Mouse (Mus musculus) CD4-positive, CD25-positive, alpha-beta regulatory T cell, adult 4 months (primary cell): ENCODE measurements around the gene Atr. TPM values are rescaled to one million over a fixed set of nuclear protein-coding genes. Genes with fewer than 3 reads are reported as not detected.

Experiments used
- ATAC-seq: one replicate; pipeline ENCODE4 v1.8.0; 2017
- polyA plus RNA-seq, 2 experiments: library from polyadenylated mRNA; unstranded; fragments of 100-300 nt; shearing (Covaris generic); gene quantifications; one replicate each; pipeline ENCODE4 v1.2.1; 2017

The Atr gene
- polyA plus RNA-seq = 10 to 100 TPM; 24.4 to 25.2 TPM

DNA sequence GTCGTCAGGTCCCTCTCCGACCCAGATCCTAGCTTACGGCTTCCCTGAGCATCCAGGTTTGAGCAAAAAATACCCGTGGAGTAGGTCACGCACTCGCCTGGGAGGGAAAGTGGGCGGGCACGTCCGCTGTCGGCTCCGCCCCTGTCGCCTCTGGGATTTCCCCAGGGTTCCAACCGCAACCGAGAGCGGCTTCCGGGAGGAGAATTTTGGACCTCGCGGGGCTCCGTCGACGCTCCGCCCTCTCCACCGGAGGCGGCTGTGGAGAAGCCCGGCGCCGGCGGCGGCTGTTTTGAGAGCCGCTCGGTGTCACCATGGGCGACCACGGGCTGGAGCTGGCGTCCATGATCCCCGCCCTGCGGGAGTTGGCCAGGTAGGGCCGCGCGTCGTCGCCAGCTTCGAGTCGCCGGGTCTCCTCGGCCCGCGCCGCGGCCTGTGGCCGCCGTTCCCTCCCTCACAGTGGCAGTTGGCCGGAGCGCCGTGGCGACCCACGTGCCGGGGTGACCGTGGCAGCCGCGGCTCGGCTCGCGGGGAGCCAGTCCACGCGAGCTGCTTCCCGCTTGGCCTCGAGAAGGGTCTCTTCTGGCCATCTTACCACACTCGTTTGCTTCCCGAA lies at the start of gene Atr:
Atr (plus strand) TSS at position 184 of the 613 bp plus-strand sequence.
- peak; percentile 84 for ATAC-seq

DNA sequence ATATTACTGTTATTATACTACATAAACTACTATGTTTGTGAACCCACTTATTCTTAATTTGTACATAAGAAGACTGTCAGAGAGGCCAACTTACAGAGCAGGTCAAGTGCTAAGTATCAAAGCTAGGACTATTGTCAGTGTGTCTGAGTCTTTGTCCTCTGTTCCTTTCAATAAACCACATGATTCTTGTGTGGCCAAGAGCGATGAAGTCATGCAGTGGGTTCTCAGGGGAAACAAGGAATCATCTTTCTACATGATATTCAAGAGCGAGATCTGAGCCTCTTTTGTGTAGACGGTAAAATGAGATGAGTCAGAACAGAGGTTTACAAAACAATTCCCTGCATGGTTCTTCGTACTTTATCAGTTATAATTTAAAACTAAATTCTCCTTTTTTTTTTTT lies 47.8 kb upstream of the Atr start:
- ATAC-seq = no peak

DNA sequence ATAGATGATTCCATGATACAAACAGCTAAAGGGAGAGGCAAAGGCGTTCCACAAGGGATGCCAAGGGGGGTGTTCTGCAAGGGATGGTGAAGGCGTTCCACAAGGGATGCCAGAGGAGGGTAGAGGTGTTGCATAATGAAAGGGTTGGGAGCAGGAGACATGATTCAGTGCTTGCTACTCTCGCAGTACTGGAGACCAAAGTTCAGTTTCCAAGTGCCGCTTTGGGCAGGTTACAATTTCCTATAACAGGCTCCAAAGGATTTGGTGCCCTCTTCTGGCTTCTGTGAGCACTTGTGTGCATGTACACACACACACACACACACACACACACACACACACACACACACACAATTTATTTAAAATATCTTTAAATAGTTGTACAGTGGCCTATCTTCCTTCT lies 45.6 kb upstream of the Atr start:
- ATAC-seq = no peak

DNA sequence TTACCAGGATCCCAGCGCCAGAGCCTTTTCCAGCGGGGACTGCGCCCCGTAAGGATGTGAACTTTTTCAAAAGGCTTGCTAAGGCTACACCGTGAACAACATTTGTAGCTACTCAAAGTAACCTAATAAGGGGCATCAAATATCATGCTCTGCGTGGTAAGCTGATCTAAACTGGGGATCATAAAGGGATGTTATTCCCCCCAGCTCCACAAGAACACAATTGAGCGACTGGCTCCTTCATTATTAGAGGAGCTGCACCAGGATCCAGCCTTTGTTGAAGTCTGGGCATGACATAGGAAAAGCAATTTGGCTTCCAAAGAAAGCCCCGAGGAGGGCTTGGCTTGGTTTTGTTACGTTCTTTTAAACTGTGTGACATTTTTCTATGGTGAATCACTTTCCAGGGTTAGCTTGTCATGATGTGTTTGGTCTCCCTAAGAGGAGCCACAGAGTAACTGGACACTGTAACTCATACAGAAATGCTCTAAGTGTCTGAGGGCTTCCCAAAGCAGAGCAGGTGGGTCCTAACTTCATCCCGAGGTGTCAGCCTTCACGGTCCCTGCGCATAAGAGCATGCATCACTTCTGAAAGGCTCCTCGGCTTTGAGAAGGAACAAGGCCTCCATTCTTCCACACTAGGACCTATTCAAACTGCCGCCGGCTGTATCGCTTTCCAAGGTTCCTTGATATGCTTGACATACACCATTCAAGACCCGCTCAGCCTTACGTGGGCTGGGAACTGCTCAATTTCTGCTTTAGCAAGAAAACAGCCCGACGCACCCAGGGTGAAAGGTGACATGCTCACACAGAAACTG lies 43.5 kb upstream of the Atr start:
- no peak for ATAC-seq

DNA sequence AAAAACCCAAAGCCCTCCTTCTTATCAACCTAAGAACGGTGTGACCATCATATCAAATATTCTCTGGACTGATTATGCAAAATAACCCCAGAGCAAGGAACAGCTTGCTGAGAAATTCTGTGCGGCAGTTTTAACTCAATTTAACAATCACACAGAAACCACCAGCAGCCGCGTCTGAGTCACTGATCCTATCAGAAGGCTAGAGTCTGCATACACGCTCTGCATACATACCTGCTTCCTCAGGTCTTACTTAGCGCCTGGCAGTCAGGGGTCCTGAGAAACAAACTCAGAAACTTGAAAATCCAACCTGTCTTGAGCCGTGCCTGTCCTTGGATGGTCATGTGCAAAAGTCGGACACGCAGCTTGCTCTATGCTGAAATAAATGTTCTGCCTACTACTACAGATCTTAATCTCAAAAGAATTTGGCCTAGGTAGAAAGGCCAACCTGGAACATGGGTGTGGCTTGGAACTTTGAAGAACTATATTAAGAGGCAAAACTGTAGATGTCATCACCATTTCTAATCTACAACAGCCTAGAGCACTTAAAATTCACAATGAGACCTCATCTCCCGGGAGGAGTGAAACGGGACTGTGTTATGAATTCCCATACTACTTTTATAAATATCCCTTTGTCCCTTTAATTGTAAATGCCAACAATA lies 42.3 kb upstream of the Atr start:
- ATAC-seq = no peak

DNA sequence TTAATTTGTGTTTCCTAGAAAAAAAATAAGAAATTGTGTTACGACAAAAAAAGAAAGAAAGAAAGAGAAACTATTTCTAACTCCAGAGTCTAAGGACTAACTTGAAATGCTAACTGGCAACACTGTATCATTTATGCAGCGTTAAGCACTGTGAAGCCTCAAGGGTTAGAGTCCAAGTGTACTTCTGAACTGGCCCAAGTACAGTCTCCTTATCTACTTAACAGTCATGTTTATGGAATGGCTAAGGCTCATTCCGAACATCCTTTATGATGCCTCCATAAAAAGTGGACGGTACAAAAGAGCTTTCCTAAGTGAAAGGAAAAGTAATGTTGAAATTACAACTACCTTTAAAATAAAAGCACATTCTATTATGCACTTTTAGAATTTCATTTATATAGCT lies 41.7 kb upstream of the Atr start:
- ATAC-seq = no peak

DNA sequence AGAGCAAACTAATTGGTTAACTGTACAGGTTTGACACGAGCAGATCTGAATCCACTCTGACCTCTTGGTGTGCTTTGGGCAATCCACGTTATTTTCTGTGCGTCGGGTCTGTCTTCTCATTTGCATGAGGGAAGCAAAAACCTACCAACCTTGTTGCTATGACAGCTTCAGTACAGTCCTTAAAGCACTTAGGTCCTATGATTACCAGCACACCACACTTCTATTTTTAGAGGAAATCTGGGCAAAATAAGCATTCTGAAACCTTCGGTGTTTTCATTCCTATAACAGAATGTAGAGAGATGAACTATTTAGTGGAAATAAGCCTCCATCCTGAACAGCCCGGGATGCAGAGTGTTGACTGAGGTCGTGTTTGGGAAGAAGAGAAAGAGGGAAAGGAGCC lies 34.9 kb upstream of the Atr start:
- ATAC-seq = no peak

DNA sequence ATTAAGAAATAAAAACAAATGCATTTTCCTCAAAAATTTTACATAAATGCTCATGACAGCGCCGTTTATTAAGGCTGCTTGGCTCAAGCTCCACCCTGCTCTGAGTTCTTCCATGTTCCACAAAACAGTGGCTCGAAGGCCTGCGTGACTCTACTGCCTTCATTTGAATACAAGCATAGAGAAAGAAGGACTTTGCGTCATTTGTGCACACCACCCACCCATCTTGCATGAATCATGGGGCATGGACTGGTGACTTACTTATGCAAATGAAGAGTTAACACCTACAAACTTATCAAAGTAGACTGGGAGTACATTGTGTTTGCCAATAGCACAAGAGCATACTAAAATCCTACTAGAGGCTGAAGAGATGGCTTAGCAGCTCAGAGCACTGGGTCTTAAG lies 29.8 kb upstream of the Atr start:
- no peak for ATAC-seq

DNA sequence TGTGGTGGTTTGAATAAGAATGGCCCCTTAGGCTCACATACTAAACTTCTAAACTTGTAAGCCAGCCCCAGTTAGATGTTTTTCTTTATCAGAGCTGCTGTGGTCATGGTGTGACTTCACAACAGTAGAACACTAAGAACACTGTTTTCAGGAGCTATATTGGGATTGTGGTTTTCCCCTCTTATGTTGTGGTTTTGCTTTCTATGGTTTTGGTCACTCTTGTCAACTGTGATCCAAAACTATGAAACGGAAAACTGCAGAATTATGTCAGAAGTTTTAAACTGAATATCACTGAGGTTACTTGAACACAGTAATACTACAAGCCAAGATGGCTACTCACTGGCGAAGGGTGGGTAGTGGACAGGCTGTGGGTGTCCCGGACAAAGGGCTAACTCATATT lies 24.6 kb upstream of the Atr start:
- ATAC-seq = no peak

DNA sequence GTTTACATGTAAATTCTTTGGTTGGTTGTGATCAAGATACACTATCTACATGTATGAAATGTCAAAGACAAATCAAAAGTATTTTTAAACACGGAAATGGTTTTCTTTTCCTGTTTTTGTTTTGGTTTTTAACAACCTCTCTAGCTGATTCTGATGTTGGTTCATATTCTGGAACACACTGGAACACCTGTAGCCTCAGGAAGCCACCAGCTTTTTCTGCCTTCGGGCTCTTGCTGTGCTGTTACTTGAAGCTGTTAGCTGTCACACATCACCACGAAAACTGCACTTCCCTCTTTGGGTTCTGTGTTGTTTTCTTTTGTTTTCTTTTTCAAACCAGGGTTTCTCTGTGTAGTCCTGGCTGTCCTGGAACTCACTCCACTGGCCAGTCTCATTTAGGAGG lies 22.6 kb upstream of the Atr start:
- ATAC-seq = peak; percentile 34

DNA sequence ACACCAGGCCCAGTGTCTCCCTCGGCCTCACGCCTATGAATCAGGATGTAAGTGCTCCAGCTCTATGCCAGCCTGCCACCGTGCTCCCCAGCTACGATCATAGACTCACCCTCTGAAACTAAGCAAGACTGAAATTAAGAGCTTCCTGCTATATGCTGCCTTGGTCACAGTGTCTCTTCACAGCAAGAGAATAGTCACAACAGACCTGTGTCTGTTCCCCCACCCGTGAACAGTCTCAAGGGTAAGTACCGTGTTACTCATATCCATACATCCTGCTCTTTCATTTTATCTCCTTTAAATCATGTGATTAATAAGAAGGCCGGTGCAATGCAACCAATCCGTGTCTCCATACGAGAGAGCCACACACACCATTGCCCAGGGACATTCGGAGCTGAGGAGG lies 21.7 kb upstream of the Atr start:
- peak; percentile 82 for ATAC-seq

DNA sequence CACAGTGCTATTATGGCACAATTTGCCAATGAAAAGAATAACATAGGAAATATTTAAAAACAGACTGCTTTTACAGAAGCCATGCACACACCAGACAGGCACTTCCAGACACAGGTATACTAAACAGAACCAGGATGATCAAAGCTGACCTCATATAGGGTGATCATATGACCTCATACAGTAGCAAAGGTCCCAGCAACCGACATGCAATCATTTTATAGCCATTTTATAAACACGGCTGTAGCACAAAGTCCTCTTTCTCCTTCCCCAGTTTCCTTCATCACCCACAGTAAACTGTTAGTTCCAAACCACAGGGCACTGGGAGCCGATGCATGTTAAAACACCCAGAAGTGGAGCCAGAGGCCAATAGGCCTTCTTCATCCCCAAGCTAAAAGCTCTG lies 18.0 kb upstream of the Atr start:
- ATAC-seq = no peak

DNA sequence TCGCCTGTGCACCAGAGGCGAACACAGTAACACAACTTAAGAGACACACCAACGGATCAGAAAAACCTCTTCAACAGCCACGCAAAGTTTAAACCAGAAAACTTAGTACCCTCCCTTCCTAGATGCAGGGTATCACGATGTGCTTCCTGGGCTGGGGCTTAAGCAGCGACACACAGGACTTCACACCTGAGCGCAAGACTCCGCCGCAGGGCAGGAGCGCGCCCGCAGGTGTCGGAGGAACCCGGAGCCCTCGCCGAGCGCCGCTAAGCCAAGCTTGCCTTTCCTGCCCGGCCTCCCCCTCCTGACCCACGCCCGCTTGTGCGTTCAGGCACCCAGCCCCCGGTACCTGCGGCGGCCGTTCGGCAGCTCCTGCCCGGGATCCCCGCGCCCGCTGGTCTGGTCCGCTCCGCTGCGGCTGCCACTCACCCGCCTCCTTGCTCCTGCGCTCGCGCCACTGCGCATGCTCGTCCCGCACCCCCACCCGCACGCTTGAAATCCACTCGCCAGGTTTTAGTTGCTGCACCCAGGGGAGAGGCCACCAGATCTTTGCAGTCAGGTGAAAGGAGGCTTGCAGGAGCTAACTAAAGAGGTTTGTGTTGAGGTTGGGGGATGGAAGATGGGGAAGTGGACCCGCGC lies 12.5 kb upstream of the Atr start, which contains the start of gene Pls1:
Pls1 (minus strand) TSS at position 487 of the 636 bp plus-strand sequence.
- peak; percentile 76 for ATAC-seq

DNA sequence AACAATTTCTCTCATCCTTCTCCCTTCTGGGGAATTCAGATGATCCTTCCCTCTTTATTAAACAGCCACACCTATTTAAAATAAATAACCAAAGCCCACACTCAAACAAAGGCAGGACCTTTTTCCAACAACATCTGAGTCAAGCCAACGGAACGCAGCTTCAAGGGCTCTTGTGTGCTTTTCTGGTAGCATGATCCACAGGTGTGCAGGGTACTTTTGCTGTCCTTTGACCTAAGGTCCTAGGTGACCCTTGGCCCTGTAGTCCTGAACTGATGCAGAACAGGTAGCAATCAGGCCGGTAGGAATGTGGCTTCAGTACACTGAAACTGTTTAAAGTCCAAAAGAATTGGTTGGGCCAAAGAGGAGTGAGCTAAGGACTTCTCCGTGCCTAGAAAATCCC lies 11.7 kb upstream of the Atr start:
- ATAC-seq = no peak

DNA sequence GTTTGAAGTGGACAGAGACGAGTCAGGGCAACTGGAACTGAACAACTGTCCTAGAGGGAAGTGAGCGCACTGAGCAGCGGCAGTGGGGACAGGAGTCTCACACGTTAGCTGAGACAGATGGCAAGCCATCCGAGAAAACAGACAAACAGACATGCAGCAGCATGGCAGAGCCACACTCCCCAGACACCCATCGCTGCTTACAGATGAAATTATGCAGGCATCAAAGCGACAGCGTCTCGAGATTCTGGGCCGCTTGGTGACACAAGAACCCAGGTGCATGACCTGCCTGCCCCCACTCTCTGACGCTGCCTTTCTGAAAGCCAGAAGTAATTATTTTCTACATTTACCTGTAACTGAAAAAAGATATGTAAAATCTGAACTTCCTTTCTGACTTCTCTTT lies 5.7 kb upstream of the Atr start:
- ATAC-seq = no peak

DNA sequence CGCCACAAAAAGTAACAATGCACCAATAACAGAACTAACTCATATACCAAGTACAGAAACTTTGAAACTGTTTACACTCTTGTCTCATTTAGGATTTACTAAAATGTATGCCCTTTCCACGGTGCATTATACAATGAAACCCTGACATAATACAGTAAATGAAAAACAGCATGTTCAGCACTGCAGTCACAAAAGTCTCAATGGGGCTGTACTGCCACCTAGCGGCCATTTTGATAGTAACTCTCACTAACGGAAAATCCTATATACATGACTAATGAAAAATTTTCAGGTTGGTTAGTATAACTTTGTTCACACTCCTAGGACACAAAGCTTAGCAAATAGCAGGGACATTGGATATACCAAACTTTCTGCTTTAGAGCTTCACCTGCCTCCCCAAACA lies 4.5 kb upstream of the Atr start:
- peak; percentile 49 for ATAC-seq

DNA sequence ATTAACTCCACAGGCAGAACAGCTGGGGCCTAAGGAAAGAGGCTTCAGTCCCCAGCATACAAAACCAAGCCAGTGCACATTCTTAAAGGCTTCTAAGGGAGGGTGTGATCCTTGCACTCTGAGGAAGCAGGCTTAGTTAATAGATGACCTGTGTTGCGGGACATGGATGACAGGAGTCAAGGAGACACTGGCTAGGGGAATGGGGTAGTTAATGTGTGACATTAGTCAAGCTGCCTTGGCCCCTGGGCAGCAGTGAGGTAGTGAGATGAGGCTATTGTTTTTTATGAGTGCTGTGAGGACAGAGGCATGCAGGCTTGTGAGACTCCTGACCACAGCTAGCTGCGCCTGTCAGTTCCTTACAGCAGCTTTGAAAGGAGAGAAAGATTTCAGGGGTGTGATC lies 2.5 kb upstream of the Atr start:
- no peak for ATAC-seq

DNA sequence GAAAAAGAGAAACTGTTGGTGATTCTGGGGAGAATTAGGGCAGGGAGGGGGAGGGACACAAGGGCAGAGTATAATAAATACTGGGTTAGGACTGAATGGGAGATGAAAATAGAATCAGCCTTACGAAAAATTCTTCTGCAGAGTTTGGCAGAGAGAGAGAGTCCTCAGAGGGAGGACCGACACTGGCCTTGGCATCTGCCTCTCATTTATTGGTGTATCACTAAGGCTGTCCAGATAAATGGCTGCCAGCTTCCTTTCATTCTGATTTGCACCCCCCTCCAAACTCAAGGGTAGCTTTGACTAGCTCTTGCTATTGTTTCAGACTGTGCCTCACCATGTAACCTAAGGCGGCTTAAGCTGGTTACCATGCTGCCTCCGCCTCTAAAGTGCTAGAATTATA lies 1.4 kb upstream of the Atr start:
- ATAC-seq = no peak

DNA sequence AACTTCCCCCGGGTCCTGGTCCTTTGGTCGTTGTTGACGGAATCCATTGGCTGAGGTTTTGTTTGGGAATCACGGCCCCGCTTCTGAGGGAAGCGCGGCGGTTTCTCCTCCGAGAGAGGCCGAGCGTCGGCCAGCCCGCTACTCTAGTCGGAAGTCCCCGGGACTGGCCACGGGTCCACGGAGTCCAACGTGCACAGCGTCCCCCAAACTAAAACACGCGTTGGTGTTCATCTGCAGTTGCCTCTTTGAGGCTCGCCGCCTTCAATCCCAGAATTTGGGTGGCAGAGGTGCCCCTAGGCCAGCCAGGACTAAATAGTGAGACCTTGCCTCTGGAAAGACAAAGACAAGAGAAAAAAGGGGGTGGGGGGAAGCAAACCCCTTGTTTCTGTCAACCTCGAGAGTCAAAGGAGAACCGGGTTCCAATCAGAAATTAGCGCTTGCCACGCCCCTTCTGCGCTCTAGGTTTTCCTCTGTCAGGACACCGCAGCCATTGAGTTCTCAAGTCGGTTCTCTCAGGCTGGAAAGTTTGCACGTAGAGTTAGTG lies 702 bp downstream of the Atr start:
- ATAC-seq = peak; percentile 49

DNA sequence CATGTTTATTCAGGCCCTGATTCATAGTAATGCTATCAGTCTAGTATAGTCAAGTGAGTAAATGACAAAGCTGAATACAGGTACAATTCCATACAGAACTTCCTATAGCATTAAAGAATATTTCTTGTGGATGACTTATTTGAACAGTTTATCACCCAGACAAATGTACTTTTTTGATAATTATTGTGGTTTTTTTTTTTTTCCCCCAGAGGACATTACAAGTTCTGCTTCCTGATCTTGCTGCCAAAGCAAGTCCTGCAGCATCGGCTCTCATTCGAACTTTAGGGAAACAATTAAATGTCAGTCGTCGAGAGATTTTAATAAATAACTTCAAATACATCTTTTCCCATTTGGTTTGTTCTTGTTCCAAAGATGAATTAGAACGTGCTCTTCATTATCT lies 20.8 kb downstream of the Atr start:
- ATAC-seq = no peak

DNA sequence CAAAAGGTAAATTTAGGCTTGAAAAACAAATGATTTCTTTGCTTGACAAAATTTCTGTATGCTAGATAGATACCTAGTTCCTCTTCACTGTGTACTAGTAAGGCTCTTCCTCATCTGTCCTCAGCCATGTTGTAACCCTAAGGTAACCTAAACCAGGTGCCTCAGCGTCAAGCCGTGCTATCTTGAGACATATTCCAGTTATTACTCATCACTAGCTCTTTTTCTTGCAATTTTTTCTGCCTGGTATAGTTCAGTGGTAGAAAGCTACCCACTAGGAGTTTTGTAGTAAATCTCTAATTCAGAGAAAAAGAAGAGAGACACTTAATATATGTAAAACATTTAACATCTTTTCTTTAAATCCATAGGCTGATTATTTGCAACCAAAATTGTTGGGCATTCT lies 25.4 kb downstream of the Atr start:
- no peak for ATAC-seq

DNA sequence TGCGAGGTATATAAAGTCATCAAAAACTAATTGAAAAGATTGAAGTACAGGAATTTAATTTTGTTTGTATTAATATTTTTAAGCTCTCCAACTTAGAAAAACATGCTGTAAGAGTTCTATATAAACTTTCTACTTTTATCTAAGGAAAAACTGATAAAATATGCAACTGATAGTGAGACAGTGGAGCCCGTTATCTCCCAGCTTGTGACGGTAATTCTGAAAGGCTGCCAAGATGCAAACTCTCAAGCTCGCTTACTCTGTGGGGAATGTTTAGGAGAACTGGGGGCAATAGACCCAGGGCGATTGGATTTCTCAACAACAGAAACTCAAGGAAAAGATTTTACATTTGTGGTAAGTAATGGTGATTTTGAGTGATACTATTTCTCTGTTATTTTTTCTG lies 40.0 kb downstream of the Atr start:
- ATAC-seq = no peak

DNA sequence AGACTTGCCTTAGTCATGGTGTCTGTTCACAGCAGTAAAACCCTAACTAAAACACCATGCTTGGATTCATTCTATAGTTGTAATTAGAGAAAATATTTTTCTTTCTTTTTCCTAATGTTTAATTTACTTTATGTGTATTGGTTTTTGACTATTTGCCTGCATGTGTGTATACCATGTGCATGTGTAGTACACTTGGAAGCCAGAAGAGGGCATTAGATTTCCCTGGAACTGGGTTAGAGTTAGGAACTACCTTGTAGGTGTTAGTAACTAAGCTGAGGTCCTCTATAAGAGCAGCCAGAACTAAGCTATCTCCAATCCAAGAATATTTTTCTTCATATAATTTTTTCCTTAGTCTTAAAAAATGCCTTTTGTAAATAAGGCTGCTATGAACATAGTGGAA lies 75.5 kb downstream of the Atr start:
- ATAC-seq = no peak
